Mouse (Mus musculus): ENCODE results near the gene Tnnt1.

GRCm38 (mm10) chr7:4496468-4496867 is 19.7 kb downstream of the Tnnt1 start:
- TF ChIP-seq GATA1 (IDR thresholded peaks at IDR 0.05; ENCODE audit: low read length): no peak
- no peak for TF ChIP-seq TAL1 (IDR thresholded peaks at IDR 0.05; ENCODE audit: low read length)
